Mouse (Mus musculus) G1E (cell line): ENCODE results near the gene Gm6899.

ENCODE experiments used
- CTCF ChIP-seq: IDR thresholded peaks from 2 replicates; pipeline ENCODE4 v1.5.1; 2012; ENCODE audit warnings: low read depth, low read length, inconsistent platforms, mixed read lengths
- GATA1 ChIP-seq: IDR thresholded peaks from 2 replicates; pipeline ENCODE4 v1.6.1; 2012; ENCODE audit warnings: borderline replicate concordance, low read length, inconsistent platforms, mixed read lengths

- TF ChIP-seq CTCF (no peak), GATA1 (no peak)
Measured at GRCm38 (mm10) chr11:26601571-26602175, 8.6 kb downstream of the Gm6899 start.
